In genomic region chr5:149330601-149331000, GRCm38 (mm10) we compare ENCODE assay signal across 22 mouse cellular contexts.
DNase-seq lines count a peak whose midpoint lies in the region; ATAC-seq and TF ChIP-seq lines count a peak whose summit lies in the region.
"Had no signal": no experiment of that assay in that cellular context is flagged by ENCODE, and none has a peak within 500 bp of the region (broad histone marks: within the 10 kb centered on the region; RNA-seq: fewer than 3 reads in every experiment).

No protein-coding gene starts in this region.

- no peaks in the 10 kb centered on the region for H3K27me3 ChIP-seq in heart, embryonic 13.5 days (replicated peaks)
- H3K27me3 ChIP-seq in kidney, embryonic 15.5 days: no peaks in the 10 kb centered on the region
- no peaks in the 10 kb centered on the region for H3K27me3 ChIP-seq in myocyte (ENCODE audit: control insufficient read depth, insufficient read depth, insufficient read length)
- H3K27me3 ChIP-seq: embryonic facial prominence, embryonic 15.5 days; heart, embryonic 15.5 days; lung, embryonic 15.5 days; neural tube, embryonic 12.5 days had no signal

- no peak for ATAC-seq in heart, embryonic 13.5 days (ENCODE audit: extremely low read depth, insufficient number of reproducible peaks, low FRiP score, low TSS enrichment)
- ATAC-seq in kidney, embryonic 15.5 days (replicated peaks; ENCODE audit: low FRiP score): no peak
- ATAC-seq: inflammation-experienced regulatory T-cells, adult 6 months; liver, embryonic 12.5 days had no signal

- 32% methylated on average over 1 of the region's 1 CpGs for WGBS in heart, embryonic 13.5 days
- 25% methylated on average over 1 of the region's 1 CpGs for WGBS in kidney, embryonic 15.5 days

- no peaks in the 10 kb centered on the region for H3K9me3 ChIP-seq in heart, embryonic 13.5 days
- H3K9me3 ChIP-seq in kidney, embryonic 15.5 days (replicated peaks): no peaks in the 10 kb centered on the region
- H3K9me3 ChIP-seq: embryonic facial prominence, embryonic 15.5 days; heart, embryonic 15.5 days; hindbrain, embryonic 13.5 days; liver, embryonic 12.5 days; lung, embryonic 15.5 days; midbrain, embryonic 10.5 days; neural tube, embryonic 12.5 days had no signal

- no peak for DNase-seq in heart, adult 8-10 months (ENCODE audit: low spot score)
- no peak for DNase-seq in kidney, adult 11 months
- DNase-seq in kidney, postnatal 25 days: peak; percentile 42 to 63
- no peak for DNase-seq in liver
- DNase-seq in frontal cortex, postnatal 10 days (ENCODE audit: low spot score in 2 of 2): no peak
- DNase-seq: B cell, adult 2 months; cerebellum, adult 2 months; gastrocnemius, adult 2 months; right cerebral cortex, adult 18-20 months had no signal

- TF ChIP-seq POLR2A in myocyte (IDR thresholded peaks at IDR 0.05; ENCODE audit: insufficient read length, low read depth): no peak

- peaks cover 15% of the 10 kb centered on the region for H3K4me1 ChIP-seq in heart, embryonic 13.5 days
- peaks cover 40% of the 10 kb centered on the region for H3K4me1 ChIP-seq in kidney, embryonic 15.5 days

- H3K9ac ChIP-seq in heart, embryonic 13.5 days: 0 out of 2 replicates have a peak overlapping the region, but pooled peaks have one; percentile 40
- H3K9ac ChIP-seq in kidney, embryonic 15.5 days: no peak overlapping the region
- H3K9ac ChIP-seq: embryonic facial prominence, embryonic 15.5 days; heart, embryonic 15.5 days; hindbrain, embryonic 13.5 days; liver, embryonic 12.5 days; lung, embryonic 15.5 days; neural tube, embryonic 12.5 days had no signal

- no peaks in the 10 kb centered on the region for H3K36me3 ChIP-seq in heart, embryonic 13.5 days
- no peaks in the 10 kb centered on the region for H3K36me3 ChIP-seq in kidney, embryonic 15.5 days
- H3K36me3 ChIP-seq in myocyte (ENCODE audit: control insufficient read depth, insufficient read depth): no peaks in the 10 kb centered on the region
- H3K36me3 ChIP-seq: embryonic facial prominence, embryonic 15.5 days; heart, embryonic 15.5 days; hindbrain, embryonic 13.5 days; liver, embryonic 12.5 days; lung, embryonic 15.5 days; midbrain, embryonic 10.5 days; neural tube, embryonic 12.5 days had no signal

- no peak overlapping the region for H3K4me3 ChIP-seq in heart, embryonic 13.5 days
- H3K4me3 ChIP-seq in kidney, embryonic 15.5 days (replicated peaks): no peak overlapping the region
- H3K4me3 ChIP-seq in myocyte: no peak overlapping the region
- H3K4me3 ChIP-seq: embryonic facial prominence, embryonic 15.5 days; gastrocnemius, adult 2 months; heart, embryonic 15.5 days; hindbrain, embryonic 13.5 days; liver, embryonic 12.5 days; lung, embryonic 15.5 days; midbrain, embryonic 10.5 days; neural tube, embryonic 12.5 days had no signal

- no peak overlapping the region for H3ac ChIP-seq in myocyte (ENCODE audit: control insufficient read depth, insufficient read length)

- no peak overlapping the region for H3K4me2 ChIP-seq in heart, embryonic 13.5 days
- H3K4me2 ChIP-seq in kidney, embryonic 15.5 days: no peak overlapping the region
- H3K4me2 ChIP-seq in myocyte (ENCODE audit: low read depth): no peak overlapping the region
- H3K4me2 ChIP-seq: embryonic facial prominence, embryonic 15.5 days; heart, embryonic 15.5 days; hindbrain, embryonic 13.5 days; liver, embryonic 12.5 days; lung, embryonic 15.5 days; neural tube, embryonic 12.5 days had no signal

- no peaks in the 10 kb centered on the region for H3K79me2 ChIP-seq in myocyte (ENCODE audit: control insufficient read depth, insufficient read depth)

- H3K27ac ChIP-seq in heart, embryonic 13.5 days (replicated peaks): no peak overlapping the region
- H3K27ac ChIP-seq in kidney, embryonic 15.5 days: peak overlapping the region; percentile 94
- H3K27ac ChIP-seq: embryonic facial prominence, embryonic 15.5 days; gastrocnemius, adult 2 months; heart, embryonic 15.5 days; hindbrain, embryonic 13.5 days; liver, embryonic 12.5 days; macrophage; neural tube, embryonic 12.5 days; stomach, postnatal 0 days had no signal

TF ChIP-seq in myocyte, 11 proteins besides CTCF, POLR2A, EP300 and RAD21:
- TF ChIP-seq USF1 (IDR thresholded peaks at IDR 0.05; ENCODE audit: low read depth): peak; percentile 5
- no peak for TF ChIP-seq CEBPB (IDR thresholded peaks at IDR 0.05; ENCODE audit: insufficient read depth, poor library complexity, severe bottlenecking)

Comparison
In these comparisons a context has a peak if more than half of its experiments do, and no peak if none do; other contexts are left out.
1. DNase-seq: peak in kidney, postnatal 25 days (2 of 2); none in heart, adult 8-10 months (single experiment), kidney, adult 11 months (single experiment), liver (single experiment) and frontal cortex, postnatal 10 days (0 of 2).